Mouse (Mus musculus): ENCODE measurements around the gene Lnx1.

The Lnx1 gene

GRCm38 (mm10) chr5:74702766-74703165, at the start of gene Lnx1:
Lnx1 (minus strand) TSS chr5:74702912.
- no peak for DNase-seq (ENCODE audit: low spot score in 2 of 2)

GRCm38 (mm10) chr5:74750501-74750900, 47.8 kb upstream of the Lnx1 start:
- DNase-seq (ENCODE audit: low spot score in 2 of 2) = no peak

GRCm38 (mm10) chr5:74747476-74747875, 44.8 kb upstream of the Lnx1 start:
- no peak for DNase-seq (ENCODE audit: low spot score in 2 of 2)

DNA sequence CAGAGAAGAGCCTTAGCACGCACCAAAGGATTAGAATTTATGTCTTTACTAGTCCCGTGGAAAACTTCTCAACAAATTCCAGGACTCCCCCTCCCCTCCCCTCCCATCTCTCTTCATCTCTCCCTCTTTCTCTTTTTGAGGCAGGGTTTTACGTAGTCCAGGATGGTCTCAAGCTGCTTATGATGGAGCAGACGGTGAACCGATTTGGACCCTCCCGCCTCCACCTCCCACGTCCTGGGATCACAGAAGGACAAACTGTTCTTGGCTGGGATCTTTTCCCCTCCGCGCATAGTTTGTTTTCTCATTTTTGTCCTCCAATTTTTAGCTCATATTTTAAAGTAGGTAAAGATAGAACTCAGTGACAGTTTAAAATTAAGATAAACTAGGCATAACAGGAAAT, 38.2 kb upstream of the Lnx1 start:
- no peak for DNase-seq (ENCODE audit: low spot score in 2 of 2)

- DNase-seq (ENCODE audit: low spot score in 2 of 2) = no peak
These were observed 36.7 kb upstream of the Lnx1 start for GRCm38 (mm10) chr5:74739435-74739834.

DNA sequence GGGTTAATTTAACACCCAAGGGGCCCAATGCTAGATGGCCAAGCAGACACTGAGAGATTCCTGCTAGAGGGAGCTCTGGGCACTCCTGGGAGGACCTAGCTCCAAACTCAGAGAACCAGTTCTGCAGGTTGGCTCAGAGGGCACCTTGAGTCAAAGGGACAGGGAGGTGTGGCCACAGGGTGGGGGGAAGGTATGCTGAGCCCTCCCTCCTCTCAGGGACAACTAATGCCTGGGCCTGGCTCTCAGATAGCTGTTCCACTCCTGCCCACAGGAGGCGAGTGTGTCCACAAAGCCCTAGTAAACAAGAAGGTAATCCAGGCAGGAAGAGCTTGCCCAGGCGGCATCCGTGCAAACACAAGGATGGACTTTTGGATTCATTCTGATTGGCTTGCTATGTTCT, 35.6 kb upstream of the Lnx1 start:
- no peak for DNase-seq (ENCODE audit: low spot score in 2 of 2)

GRCm38 (mm10) chr5:74733885-74734558, 31.3 kb upstream of the Lnx1 start:
- no peak for DNase-seq (ENCODE audit: low spot score in 2 of 2)

- DNase-seq (ENCODE audit: low spot score in 2 of 2) = no peak
These were observed 29.9 kb upstream of the Lnx1 start for GRCm38 (mm10) chr5:74732613-74733012.

DNA sequence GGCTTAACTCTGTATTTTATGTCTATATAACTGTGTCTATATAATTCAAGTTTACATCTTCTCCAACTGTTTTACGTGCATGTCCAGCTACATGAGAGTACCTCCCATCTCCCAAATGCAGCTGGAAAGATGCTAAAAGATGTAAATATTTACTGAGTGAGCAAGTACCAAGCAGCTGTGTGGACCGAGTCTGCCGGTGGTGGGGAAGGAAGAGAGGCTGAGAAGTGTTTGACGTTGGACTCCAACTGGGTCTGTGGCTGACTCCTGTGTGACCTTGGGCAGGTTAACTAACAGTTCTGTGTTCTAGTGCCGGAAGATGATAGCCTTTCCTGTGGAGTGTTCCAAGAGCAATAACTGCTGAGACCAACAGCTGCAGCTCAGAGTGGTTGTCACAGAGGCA, 27.9 kb upstream of the Lnx1 start:
- DNase-seq (ENCODE audit: low spot score in 2 of 2) = no peak

GRCm38 (mm10) chr5:74729567-74729966, 26.9 kb upstream of the Lnx1 start:
- no peak for DNase-seq (ENCODE audit: low spot score in 2 of 2)

DNA sequence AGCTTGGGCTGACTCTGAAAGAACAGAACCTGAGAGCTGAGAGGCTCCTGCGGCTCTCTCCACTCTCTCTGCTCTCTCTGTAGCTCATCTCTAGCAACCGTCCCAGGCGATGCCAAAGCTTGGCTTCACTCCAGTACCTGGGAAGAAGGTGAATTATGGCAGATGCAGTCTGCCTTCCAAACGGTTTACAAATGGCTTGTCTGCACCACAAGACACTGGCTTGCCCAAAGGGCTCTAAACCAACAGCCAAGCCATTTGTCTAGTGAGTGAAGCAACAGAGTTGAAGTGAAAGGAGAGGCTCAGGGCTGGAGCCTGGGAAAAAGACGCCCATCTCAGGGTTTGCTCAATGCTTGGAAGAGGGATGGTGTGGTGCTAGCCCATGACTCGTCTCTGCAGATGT, 25.5 kb upstream of the Lnx1 start:
- no peak for DNase-seq (ENCODE audit: low spot score in 2 of 2)

DNA sequence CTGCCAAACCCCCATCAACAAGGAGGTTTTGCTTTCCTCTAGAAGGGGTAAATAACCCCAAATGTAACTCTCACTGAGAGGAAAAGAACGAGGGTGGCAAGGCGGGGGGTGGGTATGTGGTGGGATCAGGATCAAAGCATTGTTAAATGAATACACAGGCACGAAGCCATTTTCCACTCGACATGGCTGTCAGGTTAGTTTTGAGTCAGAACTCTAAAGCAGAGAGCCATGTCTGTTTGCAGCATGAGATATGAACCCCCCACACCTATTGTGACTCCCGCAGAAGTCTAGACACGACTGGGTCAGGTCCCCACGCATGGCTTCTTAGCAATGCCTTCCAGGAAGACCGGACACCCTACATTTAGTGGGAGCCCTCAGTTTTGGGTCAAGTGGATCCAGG, 24.6 kb upstream of the Lnx1 start:
- no peak for DNase-seq (ENCODE audit: low spot score in 2 of 2)

DNA sequence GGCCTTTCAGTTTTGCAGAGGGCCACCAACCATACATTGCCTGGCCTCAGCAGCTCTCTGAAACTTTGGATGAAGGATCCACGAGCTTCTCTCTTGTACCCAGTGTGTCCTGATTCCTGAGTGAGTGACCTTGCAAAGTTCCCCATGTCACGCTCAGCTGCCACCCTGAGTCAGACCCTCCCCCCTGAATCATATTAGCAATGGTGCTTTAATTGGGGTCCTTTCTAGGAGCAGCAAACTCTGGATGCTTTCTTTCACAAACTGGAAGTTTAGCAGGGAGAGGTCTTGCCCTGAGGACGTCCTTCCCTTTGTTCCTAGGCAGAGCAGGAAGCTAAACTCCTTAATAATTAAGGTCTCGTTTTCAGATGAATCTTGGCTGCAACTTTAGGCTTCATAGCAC, 22.8 kb upstream of the Lnx1 start:
- DNase-seq (ENCODE audit: low spot score in 2 of 2) = no peak

DNA sequence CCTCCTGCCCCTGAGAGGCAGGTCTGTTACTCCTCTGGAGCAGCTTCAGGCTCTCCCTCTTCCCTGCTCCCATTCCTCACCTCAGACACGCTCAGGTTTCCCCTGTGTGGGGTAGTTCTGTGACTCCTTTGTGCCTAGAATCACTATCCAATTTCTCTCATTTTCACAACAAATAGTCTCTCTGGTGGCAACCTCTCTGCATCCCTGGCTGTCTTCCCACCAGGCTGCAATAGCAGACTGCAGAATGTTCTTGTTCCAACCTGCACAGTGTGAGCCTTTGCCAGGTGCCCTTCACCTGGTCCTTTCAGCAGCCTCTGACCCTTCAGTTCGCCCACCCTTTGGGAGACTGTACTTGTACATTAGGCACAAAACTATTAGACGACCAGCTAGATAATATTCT, 19.1 kb upstream of the Lnx1 start:
- no peak for DNase-seq (ENCODE audit: low spot score in 2 of 2)

DNA sequence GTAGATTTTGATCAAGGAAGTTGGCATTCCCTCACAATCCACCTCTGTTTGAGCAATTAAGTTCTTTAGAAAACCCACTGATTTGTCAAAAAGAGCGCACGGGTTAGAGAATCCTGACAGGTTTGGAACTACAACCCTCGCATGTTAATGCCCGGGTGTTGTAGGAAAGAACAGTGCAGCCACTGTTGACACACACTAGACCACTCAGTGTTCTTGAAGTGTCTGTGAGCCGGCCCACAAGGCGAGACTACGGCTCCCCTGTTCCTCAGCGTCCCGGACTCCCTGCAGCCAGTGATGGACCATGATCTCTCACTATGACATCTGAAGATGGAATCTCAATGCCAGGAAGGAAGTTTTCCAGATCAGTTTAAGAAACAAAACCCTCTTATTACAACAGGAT, 17.9 kb upstream of the Lnx1 start:
- no peak for DNase-seq (ENCODE audit: low spot score in 2 of 2)

- no peak for DNase-seq (ENCODE audit: low spot score in 2 of 2)
These were observed 13.5 kb upstream of the Lnx1 start for GRCm38 (mm10) chr5:74716165-74716564.

GRCm38 (mm10) chr5:74712811-74713210, 10.1 kb upstream of the Lnx1 start:
- no peak for DNase-seq (ENCODE audit: low spot score in 2 of 2)

DNA sequence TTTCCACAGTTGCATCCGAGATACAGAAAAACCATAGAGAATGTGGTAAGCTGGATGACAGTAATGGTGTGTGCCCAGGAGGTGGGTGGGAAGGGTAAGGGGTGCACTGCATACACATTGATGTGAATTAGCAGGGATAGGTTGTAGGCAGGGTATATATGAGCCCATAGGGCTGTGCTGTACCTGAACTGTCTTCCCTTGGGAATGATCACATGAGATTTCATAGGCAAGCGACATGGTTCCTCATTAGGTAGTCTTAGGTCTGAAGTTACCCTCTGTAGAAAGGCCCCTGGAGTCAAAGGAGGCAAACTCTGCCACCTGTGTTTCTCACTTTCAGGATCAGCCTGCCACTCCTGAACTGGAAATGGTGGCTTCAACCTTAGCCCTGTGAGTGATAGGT, 9.3 kb upstream of the Lnx1 start:
- DNase-seq (ENCODE audit: low spot score in 2 of 2) = no peak

DNA sequence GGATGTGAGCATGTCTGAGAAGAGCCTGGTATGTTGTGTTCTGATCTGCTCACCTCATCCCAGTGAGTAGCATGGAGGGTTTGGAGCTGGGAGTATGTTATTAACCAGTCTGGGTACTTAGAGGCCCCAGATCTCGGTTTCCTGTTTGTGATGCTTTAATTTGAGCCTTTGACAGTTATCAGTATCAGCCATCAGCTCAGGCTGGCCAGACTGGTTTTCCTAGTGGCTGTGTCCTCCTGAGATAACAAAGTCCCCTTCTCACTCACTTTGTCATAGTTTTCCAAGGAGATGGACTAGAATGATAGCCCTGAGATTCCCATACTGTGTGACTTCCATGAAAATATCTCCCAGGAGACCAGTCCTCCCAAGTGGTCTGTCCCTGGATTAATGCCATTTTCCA, 8.3 kb upstream of the Lnx1 start:
- DNase-seq (ENCODE audit: low spot score in 2 of 2) = no peak

DNA sequence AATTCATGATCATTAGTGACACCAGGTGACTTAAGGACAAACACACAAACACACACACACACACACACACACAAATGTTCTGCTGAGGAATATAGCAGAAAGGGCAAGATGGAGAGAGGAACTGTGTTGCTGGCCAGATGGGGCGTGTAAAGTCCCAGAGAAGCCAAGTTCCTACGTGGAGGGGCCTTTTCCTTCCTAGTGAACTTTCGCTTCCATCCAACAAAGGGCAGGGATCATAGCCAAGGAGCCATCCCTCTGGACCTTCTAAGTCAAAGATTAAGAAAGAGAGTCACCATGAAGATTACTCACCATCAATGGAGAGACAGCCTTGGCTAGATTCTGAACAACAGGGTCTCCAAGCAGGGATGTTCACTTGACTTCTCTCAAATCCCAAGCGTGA, 7.5 kb upstream of the Lnx1 start:
- no peak for DNase-seq (ENCODE audit: low spot score in 2 of 2)

DNA sequence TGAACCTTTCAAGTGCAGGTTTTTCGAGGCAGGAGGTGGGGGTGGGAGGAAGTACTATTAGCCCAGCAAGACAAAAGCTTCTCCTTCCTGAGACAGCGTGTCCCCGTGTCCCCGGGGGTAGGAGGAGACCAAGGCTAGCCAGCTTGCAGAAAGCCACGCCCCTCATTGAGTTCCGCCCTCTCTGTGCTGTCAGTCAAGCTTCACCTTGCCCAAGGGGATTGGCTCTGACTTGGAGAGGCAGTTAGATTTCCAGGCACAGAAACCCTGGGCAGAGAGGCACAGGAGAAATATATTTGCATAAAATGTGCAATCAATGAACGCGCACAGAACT, 1.7 kb upstream of the Lnx1 start:
- peak; percentile 24 to 71 for DNase-seq (ENCODE audit: low spot score in 2 of 2)

- DNase-seq (ENCODE audit: low spot score in 2 of 2) = peak in 1 of 2 experiments; percentile 16
These were observed 1.2 kb upstream of the Lnx1 start for GRCm38 (mm10) chr5:74703741-74704459.

DNA sequence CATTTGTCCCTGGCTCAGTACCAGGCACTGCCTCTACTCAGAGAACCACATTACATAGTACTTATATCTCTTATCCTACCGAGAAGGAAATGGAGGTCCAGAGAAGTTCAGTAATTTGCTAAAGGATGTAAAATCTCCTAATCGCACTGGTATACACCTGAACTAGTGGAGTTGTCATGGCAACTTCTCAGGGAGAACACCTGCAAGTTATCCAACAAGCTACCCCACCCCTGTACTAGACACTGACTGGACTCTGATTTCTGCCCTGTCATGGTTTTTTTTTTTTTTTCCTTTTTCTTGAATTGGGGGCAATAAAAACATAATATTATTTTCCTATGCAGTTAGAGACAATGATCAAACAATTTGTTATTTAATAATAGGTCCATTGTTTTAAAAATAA, 1.8 kb downstream of the Lnx1 start:
- no peak for DNase-seq (ENCODE audit: low spot score in 2 of 2)

DNA sequence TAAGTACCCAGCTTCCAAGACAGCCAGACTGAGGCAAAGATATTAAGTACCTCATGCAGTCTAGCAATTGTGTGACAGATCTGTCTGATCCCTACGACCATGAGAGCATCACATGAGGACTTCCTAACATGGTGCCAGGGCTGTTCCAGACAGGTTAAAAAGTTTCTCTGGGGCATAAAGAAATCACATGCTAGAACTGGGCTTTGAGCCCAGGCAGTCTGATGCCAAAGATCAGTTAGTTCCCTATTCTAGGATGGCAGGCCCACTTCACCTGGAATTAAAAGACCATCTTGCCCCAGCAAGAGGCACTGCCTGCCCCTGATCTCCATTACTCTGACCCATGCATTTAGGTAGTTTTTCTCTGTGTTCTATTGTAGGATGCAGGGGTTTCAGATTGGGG, 3.0 kb downstream of the Lnx1 start:
- no peak for DNase-seq (ENCODE audit: low spot score in 2 of 2)

Measured in spleen, postnatal 10 days (tissue).